Mouse (Mus musculus) heart, embryonic 13.5 days (tissue): ENCODE measurements around the gene Fzr1. TPM values are rescaled to one million over a fixed set of nuclear protein-coding genes. Genes with fewer than 3 reads are reported as not detected.

ENCODE experiments used
- ATAC-seq: fragments of 200-750 bp; cut with Nextera tagmentation; 2 replicates; pipeline ENCODE4 v1.8.0; 2017; ENCODE audit warnings: moderate TSS enrichment; ENCODE audit not compliant: insufficient number of reproducible peaks, low FRiP score, low TSS enrichment; ENCODE audit errors: extremely low read depth
- H3K27ac ChIP-seq: fragments of 300-500 bp; sonication (generic); replicated peaks from 2 replicates; pipeline ENCODE4 v1.5.1; 2015; ENCODE audit warnings: moderate library complexity, mild to moderate bottlenecking, inconsistent platforms
- H3K27me3 ChIP-seq: fragments of 300-500 bp; sonication (generic); replicated peaks from 2 replicates; pipeline ENCODE4 v1.6.1; 2015; ENCODE audit warnings: mild to moderate bottlenecking, inconsistent platforms
- H3K36me3 ChIP-seq: fragments of 300-500 bp; sonication (generic); 2 replicates; pipeline ENCODE4 v1.6.1; 2015; ENCODE audit warnings: mild to moderate bottlenecking, inconsistent platforms
- H3K4me1 ChIP-seq: fragments of 300-500 bp; sonication (generic); 2 replicates; pipeline ENCODE4 v1.6.1; 2015; ENCODE audit warnings: inconsistent platforms
- H3K4me2 ChIP-seq: fragments of 300-500 bp; sonication (generic); 2 replicates; pipeline ENCODE4 v1.6.1; 2015; ENCODE audit warnings: inconsistent platforms, mild to moderate bottlenecking, moderate library complexity
- H3K4me3 ChIP-seq: fragments of 300-500 bp; sonication (generic); 2 replicates; pipeline ENCODE4 v1.5.1; 2015; ENCODE audit warnings: moderate library complexity, mild to moderate bottlenecking, inconsistent platforms
- H3K9ac ChIP-seq: fragments of 300-500 bp; sonication (generic); 2 replicates; pipeline ENCODE4 v1.6.1; 2015; ENCODE audit warnings: inconsistent platforms, mild to moderate bottlenecking, moderate library complexity
- H3K9me3 ChIP-seq: fragments of 300-500 bp; sonication (generic); 2 replicates; pipeline ENCODE4 v1.6.1; 2016; ENCODE audit warnings: inconsistent platforms
- WGBS: fragments of 180-500 bp; shearing (Covaris S2); methylation state at CpG from one replicate; pipeline ENCODE4 v1.1.7; 2015; ENCODE audit warnings: mixed read lengths; 5-methylcytosine and 5-hydroxymethylcytosine counted together
- polyA plus RNA-seq: library from polyadenylated mRNA; unstranded; fragments of >200 nt; fragmentation: Nextera tagmentation; extraction: Ambion mirVana; gene quantifications from 2 replicates; pipeline ENCODE4 v1.2.1, GENCODE M21; 2015

Gene Fzr1
- polyA plus RNA-seq, 1 experiment from 2014 or later: 72.2 TPM

DNA sequence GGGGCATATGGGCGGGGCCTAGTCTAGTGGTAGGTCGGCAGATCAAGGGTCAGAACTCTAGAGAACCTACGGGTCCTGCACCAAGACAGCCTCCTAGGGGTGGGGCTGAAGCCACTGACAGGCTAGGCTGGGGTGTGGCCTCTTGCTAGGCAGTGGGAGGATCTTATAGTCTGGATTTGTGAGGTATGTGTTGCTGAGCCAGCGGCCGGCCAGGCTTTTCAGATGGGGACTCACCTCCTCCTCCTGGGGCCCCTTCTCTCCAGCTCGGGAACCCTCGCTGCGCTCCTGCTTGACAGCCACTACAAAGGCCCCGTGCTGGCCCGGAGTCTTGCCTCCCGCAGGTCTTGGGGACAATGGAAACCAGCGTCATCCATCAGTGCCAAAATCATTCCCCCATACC, 29.2 kb downstream of the Fzr1 start:
- Histone ChIP-seq H3K4me1 (peaks cover 57% of the 10 kb centered on the region), H3K36me3 (peaks cover 34% of the 10 kb centered on the region), H3K9me3 (no peaks in the 10 kb centered on the region), H3K9ac (peak overlapping the region; percentile 97), H3K4me2 (peak overlapping the region; percentile 92), H3K27ac (peak overlapping the region; percentile 88), H3K4me3 (peak overlapping the region; percentile 86), H3K27me3 (peaks cover 18% of the 10 kb centered on the region)
- no peak for ATAC-seq
- 10% methylated on average over 12 of the region's 12 CpGs for WGBS

GRCm38 (mm10) chr10:81346453-81347067, 31.8 kb downstream of the Fzr1 start:
- Histone ChIP-seq H3K4me3 (peak overlapping the region; percentile 36), H3K4me2 (peak overlapping the region; percentile 66), H3K9ac (peak overlapping the region; percentile 71), H3K4me1 (peaks cover 63% of the 10 kb centered on the region), H3K27me3 (peaks cover 43% of the 10 kb centered on the region), H3K9me3 (no peaks in the 10 kb centered on the region), H3K27ac (peak overlapping the region; percentile 59; the same call in 1 of the 2 replicates), H3K36me3 (peaks cover 34% of the 10 kb centered on the region)
- no peak for ATAC-seq
- 12% methylated on average over 55 of the region's 55 CpGs for WGBS

DNA sequence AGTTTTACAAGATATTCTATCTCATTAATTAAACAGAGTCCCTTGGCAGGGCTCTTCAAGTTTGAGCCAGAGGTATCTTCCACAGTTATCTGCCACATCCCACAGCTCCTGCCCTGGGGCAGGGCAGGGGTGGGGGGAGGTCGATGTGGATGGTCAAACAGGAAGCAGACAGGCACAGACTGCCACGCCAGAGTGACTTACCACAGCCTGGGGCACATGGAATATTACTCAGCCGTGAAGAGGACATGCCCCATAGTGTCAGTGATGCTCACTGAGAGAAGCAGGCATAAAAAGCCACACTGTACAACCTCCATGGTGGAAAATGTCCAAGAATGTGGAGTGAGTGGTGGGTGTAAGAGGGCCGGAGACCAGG, 33.2 kb downstream of the Fzr1 start:
- Histone ChIP-seq H3K4me1 (peaks cover 68% of the 10 kb centered on the region), H3K9ac (no peak overlapping the region; the same call in 1 of the 2 replicates), H3K36me3 (peaks cover 34% of the 10 kb centered on the region), H3K9me3 (no peaks in the 10 kb centered on the region), H3K4me2 (no peak overlapping the region), H3K27ac (no peak overlapping the region; the same call in 1 of the 2 replicates), H3K27me3 (peaks cover 50% of the 10 kb centered on the region), H3K4me3 (no peak overlapping the region)
- ATAC-seq: no peak
- WGBS: 77% methylated on average over 4 of the region's 4 CpGs

GRCm38 (mm10) chr10:81344421-81345161, 33.7 kb downstream of the Fzr1 start:
- no peak for ATAC-seq
- peaks cover 65% of the 10 kb centered on the region for H3K4me1 ChIP-seq
- H3K36me3 ChIP-seq: peaks cover 34% of the 10 kb centered on the region
- no peak overlapping the region for H3K4me3 ChIP-seq
- 32% methylated on average over 8 of the region's 8 CpGs for WGBS
- H3K9me3 ChIP-seq: no peaks in the 10 kb centered on the region
- H3K9ac ChIP-seq: peak overlapping the region; percentile 37; the same call in 1 of the 2 replicates
- H3K27me3 ChIP-seq: peaks cover 50% of the 10 kb centered on the region
- no peak overlapping the region; the same call in 1 of the 2 replicates for H3K27ac ChIP-seq
- no peak overlapping the region for H3K4me2 ChIP-seq

DNA sequence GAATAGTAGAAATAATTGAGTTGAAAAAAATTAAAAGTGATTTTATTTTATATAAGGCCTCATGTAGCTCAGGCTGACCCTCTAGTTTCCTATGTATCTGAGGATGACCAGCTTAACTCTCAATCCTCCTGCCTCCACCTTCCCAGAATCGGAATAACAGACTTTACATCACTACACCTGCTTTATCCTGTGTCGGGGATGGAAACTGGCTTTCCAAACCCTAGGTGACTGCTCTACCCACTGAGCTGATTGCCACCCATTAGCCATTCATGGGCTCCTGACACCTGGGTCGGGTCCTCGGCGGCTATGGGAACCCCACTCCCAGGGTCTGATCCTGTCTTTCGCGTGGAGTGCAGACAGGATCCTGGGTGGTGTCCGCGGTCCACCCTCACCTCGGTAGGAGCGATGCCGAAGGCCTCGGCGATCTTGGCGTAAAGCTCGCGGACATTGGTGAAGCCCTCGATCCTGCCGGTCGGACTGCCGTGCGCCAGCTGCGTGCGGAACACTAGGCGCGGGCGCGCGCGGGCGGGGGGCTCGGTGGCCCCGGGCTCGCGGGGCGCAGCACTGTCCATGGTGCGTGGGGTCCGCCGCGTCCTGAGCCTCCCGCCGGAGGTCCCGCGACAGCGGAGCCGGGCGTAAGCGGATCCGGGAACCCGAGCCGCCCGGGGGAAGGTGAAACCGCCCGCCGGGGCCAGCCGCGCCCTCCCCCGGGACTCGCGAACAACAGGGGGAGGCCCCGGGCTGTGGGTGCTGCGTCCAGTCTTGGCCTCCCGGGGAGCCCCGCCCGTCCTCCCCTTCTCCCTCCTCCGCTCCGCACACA, 35.4 kb downstream of the Fzr1 start, which contains the start of gene Gipc3:
Gene Gipc3 (minus strand): TSS at position 581 of the 820 bp plus-strand sequence.
- peaks cover 51% of the 10 kb centered on the region for H3K4me1 ChIP-seq
- peak within 1 kb of the TSS; percentile 61 for H3K4me3 ChIP-seq
- no peak within 1 kb of the TSS for H3K27ac ChIP-seq
- peaks cover 60% of the 10 kb centered on the region for H3K27me3 ChIP-seq
- H3K9ac ChIP-seq: peak within 1 kb of the TSS; percentile 83
- 4% methylated on average over 67 of the region's 67 CpGs for WGBS
- peaks cover 24% of the 10 kb centered on the region for H3K36me3 ChIP-seq
- peak within 1 kb of the TSS; percentile 87 for H3K4me2 ChIP-seq
- ATAC-seq: no peak
- no peaks in the 10 kb centered on the region for H3K9me3 ChIP-seq

- ATAC-seq: no peak
- Histone ChIP-seq H3K36me3 (peaks cover 14% of the 10 kb centered on the region), H3K4me3 (no peak overlapping the region), H3K4me2 (no peak overlapping the region), H3K27ac (no peak overlapping the region), H3K9me3 (no peaks in the 10 kb centered on the region), H3K27me3 (peaks cover 69% of the 10 kb centered on the region), H3K9ac (no peak overlapping the region), H3K4me1 (peaks cover 41% of the 10 kb centered on the region)
- WGBS: 37% methylated on average over 16 of the region's 16 CpGs
Observed at GRCm38 (mm10) chr10:81341333-81341949, 36.9 kb downstream of the Fzr1 start.

- H3K36me3 ChIP-seq: peaks cover 7% of the 10 kb centered on the region
- no peak overlapping the region for H3K9ac ChIP-seq
- H3K27me3 ChIP-seq: peaks cover 66% of the 10 kb centered on the region
- no peaks in the 10 kb centered on the region for H3K9me3 ChIP-seq
- H3K4me2 ChIP-seq: no peak overlapping the region
- H3K4me3 ChIP-seq: no peak overlapping the region
- 38% methylated on average over 17 of the region's 17 CpGs for WGBS
- H3K27ac ChIP-seq: no peak overlapping the region
- H3K4me1 ChIP-seq: peaks cover 45% of the 10 kb centered on the region
- no peak for ATAC-seq
Observed at GRCm38 (mm10) chr10:81340551-81341332, 37.6 kb downstream of the Fzr1 start.

DNA sequence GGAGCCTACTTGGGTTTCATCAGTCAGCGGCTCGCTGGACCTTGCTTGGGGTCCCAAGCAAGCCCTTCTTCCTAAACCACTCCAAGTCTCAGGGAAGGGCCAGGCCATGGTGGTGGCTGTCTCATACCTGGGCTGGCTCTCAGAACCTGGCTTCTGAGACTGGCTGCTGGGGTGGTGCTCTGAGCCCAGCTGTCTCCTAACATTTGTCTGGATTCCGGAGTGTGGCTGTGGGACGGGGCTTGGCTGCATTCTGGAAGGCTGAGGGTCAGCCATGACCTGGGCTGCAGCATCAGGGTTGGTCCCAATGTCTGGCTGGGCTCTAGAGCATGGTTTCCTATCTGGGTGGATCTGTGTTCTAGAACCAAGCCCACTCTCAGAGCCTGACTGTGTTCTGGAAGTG, 41.8 kb downstream of the Fzr1 start:
- H3K27ac ChIP-seq: peak overlapping the region; percentile 72
- no peak overlapping the region for H3K4me2 ChIP-seq
- H3K9ac ChIP-seq: peak overlapping the region; percentile 52; the same call in 1 of the 2 replicates
- H3K4me3 ChIP-seq: no peak overlapping the region
- peaks cover 52% of the 10 kb centered on the region for H3K4me1 ChIP-seq
- H3K36me3 ChIP-seq: peaks cover 10% of the 10 kb centered on the region; the same call in 1 of the 2 replicates
- no peak for ATAC-seq
- no peaks in the 10 kb centered on the region for H3K9me3 ChIP-seq
- peaks cover 41% of the 10 kb centered on the region for H3K27me3 ChIP-seq
- WGBS: 84% methylated on average over 4 of the region's 4 CpGs

DNA sequence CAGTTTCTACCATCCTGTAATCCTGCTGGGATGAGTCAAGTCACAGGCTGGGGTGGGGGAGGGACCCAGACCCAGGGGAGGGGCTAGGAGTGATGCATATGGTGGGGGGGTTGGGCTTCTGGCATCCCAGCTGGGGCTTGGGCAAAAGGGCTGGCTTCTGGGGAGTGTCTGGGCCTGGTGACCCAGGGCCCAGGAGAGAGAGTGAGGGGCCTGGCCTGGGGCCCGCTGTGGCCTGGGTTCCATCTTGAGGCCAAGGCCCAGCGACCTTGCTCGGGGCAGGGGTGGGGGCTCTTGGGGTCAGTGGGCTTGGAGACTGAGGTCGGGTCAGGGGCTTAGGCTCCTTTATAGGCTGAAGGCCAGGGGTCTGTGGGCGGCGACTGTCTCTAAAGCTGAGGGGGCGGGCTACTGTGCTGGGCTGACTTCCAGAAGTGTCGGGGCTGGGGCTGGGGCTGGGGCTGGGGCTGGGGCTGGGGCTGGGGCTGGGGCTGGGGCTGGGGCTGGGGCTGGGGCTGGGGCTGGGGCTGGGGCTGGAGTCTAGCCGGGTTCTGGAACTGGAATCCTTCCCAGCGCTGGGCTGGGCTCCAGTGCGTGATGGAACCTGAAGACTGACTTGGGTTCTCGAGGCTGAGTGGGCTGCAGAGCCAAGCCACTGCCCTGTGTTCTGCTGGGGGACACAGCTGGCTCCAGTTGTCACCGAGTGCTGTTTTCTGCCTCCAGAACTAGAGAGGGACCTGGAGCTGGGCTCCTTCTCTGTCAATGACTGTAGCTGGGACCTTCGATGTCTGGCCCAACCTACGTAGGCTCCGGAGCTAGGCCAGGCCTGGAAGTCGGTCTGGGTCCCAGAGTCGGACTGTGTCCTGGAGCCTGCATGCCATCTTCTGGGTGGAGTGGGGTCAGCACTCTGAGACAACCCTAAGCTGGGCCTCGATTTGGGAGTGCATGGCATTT, 42.6 kb downstream of the Fzr1 start:
- Histone ChIP-seq H3K4me1 (peaks cover 50% of the 10 kb centered on the region), H3K27ac (peak overlapping the region; percentile 73), H3K27me3 (peaks cover 34% of the 10 kb centered on the region), H3K36me3 (peaks cover 10% of the 10 kb centered on the region; the same call in 1 of the 2 replicates), H3K4me3 (no peak overlapping the region), H3K9ac (peak overlapping the region; percentile 65), H3K4me2 (peak overlapping the region; percentile 11; the same call in 1 of the 2 replicates), H3K9me3 (no peaks in the 10 kb centered on the region)
- no peak for ATAC-seq
- WGBS: 44% methylated on average over 18 of the region's 19 CpGs
